Mouse (Mus musculus): ENCODE measurements around the gene Gm21680. TPM values are rescaled to one million over a fixed set of nuclear protein-coding genes. Genes with fewer than 3 reads are reported as not detected.
"Not testable (repeated sequence)": the region's sequence is repeated elsewhere in the genome, so short reads cannot be mapped to it uniquely, and the experiment has no call there.

Gene Gm21680
- not detected in 2 replicates for polyA plus RNA-seq (2012; rRNA removed)
- 0.12 and 0.18 TPM in 2 replicates for polyA plus RNA-seq (2014; fragmentation: Nextera tagmentation; extraction: Ambion mirVana)

DNA sequence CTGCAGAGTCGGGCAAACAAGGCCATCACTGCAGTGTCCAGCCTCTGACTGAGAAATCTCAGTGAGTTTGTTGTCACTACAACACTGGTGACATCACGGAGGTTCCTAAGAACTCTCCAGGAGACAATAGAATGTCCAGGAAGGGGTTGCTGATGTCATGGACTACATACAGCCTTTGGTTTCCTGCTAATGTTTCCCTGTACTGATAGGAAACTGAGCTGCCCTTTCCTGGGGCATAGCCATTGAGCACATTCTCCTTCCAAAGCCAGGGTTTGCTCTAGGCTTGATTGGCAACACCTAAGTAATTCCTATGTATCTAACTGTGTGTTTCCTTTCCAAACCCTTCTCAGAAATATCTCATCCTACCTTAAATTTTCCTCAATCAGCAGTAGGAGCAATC, at the start of gene Gm21680:
Gene Gm21680 (minus strand): TSS at position 101 of the 400 bp plus-strand sequence.
- WGBS: no CpG with 5 or more reads among the region's 2 CpGs
- not testable (repeated sequence) for H3K9me3 ChIP-seq (ENCODE audit: control insufficient read depth, low read length); H3K4me2 ChIP-seq (replicated peaks; ENCODE audit: low read depth, low read length, severe bottlenecking); H3K27me3 ChIP-seq (ENCODE audit: control insufficient read depth, insufficient read depth, low read length); H3K4me1 ChIP-seq (ENCODE audit: control insufficient read depth, insufficient read depth, low read length); ATAC-seq (ENCODE audit: low FRiP score, low read depth); DNase-seq (ENCODE audit: low spot score); H3K36me3 ChIP-seq (ENCODE audit: control insufficient read depth, insufficient read depth, low read length); H3K27ac ChIP-seq (replicated peaks; ENCODE audit: low read depth, low read length); H3K4me3 ChIP-seq (replicated peaks; ENCODE audit: low read length); H3K9ac ChIP-seq (ENCODE audit: low read depth, low read length, severe bottlenecking)

GRCm38 (mm10) chr5:26007697-26008096, 35.2 kb upstream of the Gm21680 start:
- ATAC-seq (ENCODE audit: low FRiP score, low read depth); H3K27me3 ChIP-seq (ENCODE audit: control insufficient read depth, insufficient read depth, low read length); H3K9ac ChIP-seq (ENCODE audit: low read depth, low read length, severe bottlenecking); H3K9me3 ChIP-seq (ENCODE audit: control insufficient read depth, low read length); H3K4me3 ChIP-seq (replicated peaks; ENCODE audit: low read length); DNase-seq (ENCODE audit: low spot score); H3K27ac ChIP-seq (replicated peaks; ENCODE audit: low read depth, low read length); H3K4me1 ChIP-seq (ENCODE audit: control insufficient read depth, insufficient read depth, low read length); H3K36me3 ChIP-seq (ENCODE audit: control insufficient read depth, insufficient read depth, low read length); H3K4me2 ChIP-seq (replicated peaks; ENCODE audit: low read depth, low read length, severe bottlenecking): not testable (repeated sequence)
- 65% methylated on average over 6 of the region's 7 CpGs for WGBS

DNA sequence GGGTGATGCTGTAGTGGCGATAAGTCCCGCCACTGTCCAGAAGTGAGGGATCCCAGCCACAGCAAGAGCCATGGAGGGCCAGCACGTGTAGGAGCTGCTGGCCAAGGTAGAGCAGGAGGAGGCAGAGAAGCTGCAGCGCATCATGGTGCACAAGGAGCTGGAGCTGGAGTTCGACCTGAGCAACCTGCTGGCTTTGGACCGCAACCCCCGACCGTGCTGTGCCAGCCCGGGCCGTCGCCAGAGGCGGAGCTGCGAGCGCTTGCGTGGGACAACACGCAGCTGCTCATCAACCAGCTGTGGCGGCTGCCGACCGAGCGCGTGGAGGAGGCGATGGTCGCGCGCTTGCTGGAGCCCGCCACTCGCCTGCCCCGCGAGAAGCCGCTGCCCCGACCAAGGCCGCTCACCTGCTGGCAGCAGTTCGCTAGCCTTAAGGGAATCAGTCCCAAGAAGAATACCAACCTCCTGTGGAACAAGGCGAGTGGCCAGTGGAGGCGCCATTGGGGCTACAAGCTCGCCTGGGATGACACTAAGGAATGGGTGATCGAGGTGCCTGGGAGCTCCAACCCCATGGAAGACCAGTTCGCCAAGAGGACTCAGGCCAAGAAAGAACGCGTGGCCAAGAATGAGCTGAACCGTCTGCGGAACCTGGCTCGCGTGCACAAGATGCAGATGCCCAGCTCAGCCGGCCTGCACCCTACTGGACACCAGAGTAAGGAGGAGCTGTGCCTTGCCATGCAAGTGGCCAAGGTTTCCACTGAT, 34.7 kb upstream of the Gm21680 start:
- 24% methylated on average over 41 of the region's 45 CpGs for WGBS
- ATAC-seq (ENCODE audit: low FRiP score, low read depth): peak; percentile 47
- DNase-seq (ENCODE audit: low spot score); H3K27me3 ChIP-seq (ENCODE audit: control insufficient read depth, insufficient read depth, low read length); H3K9ac ChIP-seq (ENCODE audit: low read depth, low read length, severe bottlenecking); H3K9me3 ChIP-seq (ENCODE audit: control insufficient read depth, low read length); H3K27ac ChIP-seq (replicated peaks; ENCODE audit: low read depth, low read length); H3K36me3 ChIP-seq (ENCODE audit: control insufficient read depth, insufficient read depth, low read length); H3K4me1 ChIP-seq (ENCODE audit: control insufficient read depth, insufficient read depth, low read length): not testable (repeated sequence)
- Histone ChIP-seq H3K4me3 (replicated peaks; ENCODE audit: low read length) (peak overlapping the region; percentile 10), H3K4me2 (replicated peaks; ENCODE audit: low read depth, low read length, severe bottlenecking) (peak overlapping the region; percentile 33)

DNA sequence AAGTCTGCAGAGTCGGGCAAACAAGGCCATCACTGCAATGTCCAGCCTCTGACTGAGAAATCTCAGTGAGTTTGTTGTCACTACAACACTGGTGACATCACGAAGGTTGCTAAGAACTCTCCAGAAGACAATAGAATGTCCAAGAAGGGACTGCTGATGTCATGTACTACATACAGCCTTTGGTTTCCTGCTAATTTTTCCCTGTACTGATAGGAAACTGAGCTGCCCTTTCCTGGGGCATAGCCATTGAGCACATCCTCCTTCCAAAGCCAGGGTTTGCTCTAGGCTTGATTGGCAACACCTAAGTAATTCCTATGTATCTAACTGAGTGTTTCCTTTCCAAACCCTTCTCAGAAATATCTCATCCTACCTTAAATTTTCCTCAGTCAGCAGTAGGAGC, 32.2 kb upstream of the Gm21680 start, which contains the start of gene Gm1979:
Gene Gm1979 (minus strand): TSS at position 101 of the 400 bp plus-strand sequence.
- H3K27me3 ChIP-seq (ENCODE audit: control insufficient read depth, insufficient read depth, low read length); H3K36me3 ChIP-seq (ENCODE audit: control insufficient read depth, insufficient read depth, low read length); DNase-seq (ENCODE audit: low spot score); H3K9me3 ChIP-seq (ENCODE audit: control insufficient read depth, low read length); H3K27ac ChIP-seq (replicated peaks; ENCODE audit: low read depth, low read length); H3K4me2 ChIP-seq (replicated peaks; ENCODE audit: low read depth, low read length, severe bottlenecking); H3K9ac ChIP-seq (ENCODE audit: low read depth, low read length, severe bottlenecking); ATAC-seq (ENCODE audit: low FRiP score, low read depth); H3K4me3 ChIP-seq (replicated peaks; ENCODE audit: low read length); H3K4me1 ChIP-seq (ENCODE audit: control insufficient read depth, insufficient read depth, low read length): not testable (repeated sequence)
- WGBS: 92% methylated on average over 1 of the region's 2 CpGs

DNA sequence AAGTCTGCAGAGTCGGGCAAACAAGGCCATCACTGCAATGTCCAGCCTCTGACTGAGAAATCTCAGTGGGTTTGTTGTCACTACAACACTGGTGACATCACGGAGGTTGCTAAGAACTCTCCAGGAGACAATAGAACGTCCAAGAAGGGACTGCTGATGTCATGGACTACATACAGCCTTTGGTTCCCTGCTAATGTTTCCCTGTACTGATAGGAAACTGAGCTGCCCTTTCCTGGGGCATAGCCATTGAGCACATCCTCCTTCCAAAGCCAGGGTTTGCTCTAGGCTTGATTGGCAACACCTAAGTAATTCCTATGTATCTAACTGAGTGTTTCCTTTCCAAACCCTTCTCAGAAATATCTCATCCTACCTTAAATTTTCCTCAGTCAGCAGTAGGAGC, 16.1 kb upstream of the Gm21680 start, which contains the start of gene Gm21698:
Gene Gm21698 (minus strand): TSS at position 101 of the 400 bp plus-strand sequence.
- not testable (repeated sequence) for H3K9me3 ChIP-seq (ENCODE audit: control insufficient read depth, low read length); H3K36me3 ChIP-seq (ENCODE audit: control insufficient read depth, insufficient read depth, low read length); H3K4me3 ChIP-seq (replicated peaks; ENCODE audit: low read length); H3K27ac ChIP-seq (replicated peaks; ENCODE audit: low read depth, low read length); DNase-seq (ENCODE audit: low spot score); H3K4me1 ChIP-seq (ENCODE audit: control insufficient read depth, insufficient read depth, low read length); ATAC-seq (ENCODE audit: low FRiP score, low read depth); H3K9ac ChIP-seq (ENCODE audit: low read depth, low read length, severe bottlenecking); H3K27me3 ChIP-seq (ENCODE audit: control insufficient read depth, insufficient read depth, low read length); H3K4me2 ChIP-seq (replicated peaks; ENCODE audit: low read depth, low read length, severe bottlenecking)
- WGBS: no CpG with 5 or more reads among the region's 3 CpGs

- H3K9me3 ChIP-seq (ENCODE audit: control insufficient read depth, low read length); H3K9ac ChIP-seq (ENCODE audit: low read depth, low read length, severe bottlenecking); H3K27me3 ChIP-seq (ENCODE audit: control insufficient read depth, insufficient read depth, low read length); H3K4me2 ChIP-seq (replicated peaks; ENCODE audit: low read depth, low read length, severe bottlenecking); H3K36me3 ChIP-seq (ENCODE audit: control insufficient read depth, insufficient read depth, low read length); DNase-seq (ENCODE audit: low spot score); ATAC-seq (ENCODE audit: low FRiP score, low read depth); H3K4me3 ChIP-seq (replicated peaks; ENCODE audit: low read length); H3K27ac ChIP-seq (replicated peaks; ENCODE audit: low read depth, low read length); H3K4me1 ChIP-seq (ENCODE audit: control insufficient read depth, insufficient read depth, low read length): not testable (repeated sequence)
- 61% methylated on average over 16 of the region's 17 CpGs for WGBS
Observed at GRCm38 (mm10) chr5:25957050-25957449, 15.4 kb downstream of the Gm21680 start.

DNA sequence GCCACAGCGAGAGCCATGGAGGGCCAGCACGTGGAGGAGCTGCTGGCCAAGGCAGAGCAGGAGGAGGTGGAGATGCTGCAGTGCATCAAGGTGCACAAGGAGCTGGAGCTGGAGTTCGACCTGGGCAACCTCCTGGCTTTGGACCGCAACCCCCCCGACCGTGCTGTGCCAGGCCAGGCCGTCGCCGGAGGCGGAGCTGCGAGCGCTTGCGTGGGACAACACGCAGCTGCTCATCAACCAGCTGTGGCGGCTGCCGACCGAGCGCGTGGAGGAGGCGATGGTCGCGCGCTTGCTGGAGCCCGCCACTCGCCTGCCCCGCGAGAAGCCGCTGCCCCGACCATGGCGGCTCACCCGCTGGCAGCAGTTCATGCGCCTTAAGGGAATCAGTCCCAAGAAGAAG, 15.9 kb downstream of the Gm21680 start:
- not testable (repeated sequence) for H3K9ac ChIP-seq (ENCODE audit: low read depth, low read length, severe bottlenecking); H3K4me2 ChIP-seq (replicated peaks; ENCODE audit: low read depth, low read length, severe bottlenecking); H3K36me3 ChIP-seq (ENCODE audit: control insufficient read depth, insufficient read depth, low read length); H3K4me1 ChIP-seq (ENCODE audit: control insufficient read depth, insufficient read depth, low read length); H3K27ac ChIP-seq (replicated peaks; ENCODE audit: low read depth, low read length); H3K9me3 ChIP-seq (ENCODE audit: control insufficient read depth, low read length); ATAC-seq (ENCODE audit: low FRiP score, low read depth); H3K4me3 ChIP-seq (replicated peaks; ENCODE audit: low read length); H3K27me3 ChIP-seq (ENCODE audit: control insufficient read depth, insufficient read depth, low read length)
- peak; percentile 2 for DNase-seq (ENCODE audit: low spot score)
- 31% methylated on average over 25 of the region's 32 CpGs for WGBS

- DNase-seq (ENCODE audit: low spot score); H3K36me3 ChIP-seq (ENCODE audit: control insufficient read depth, insufficient read depth, low read length); ATAC-seq (ENCODE audit: low FRiP score, low read depth); H3K4me1 ChIP-seq (ENCODE audit: control insufficient read depth, insufficient read depth, low read length); H3K9ac ChIP-seq (ENCODE audit: low read depth, low read length, severe bottlenecking); H3K27ac ChIP-seq (replicated peaks; ENCODE audit: low read depth, low read length); H3K9me3 ChIP-seq (ENCODE audit: control insufficient read depth, low read length); H3K27me3 ChIP-seq (ENCODE audit: control insufficient read depth, insufficient read depth, low read length); H3K4me2 ChIP-seq (replicated peaks; ENCODE audit: low read depth, low read length, severe bottlenecking); H3K4me3 ChIP-seq (replicated peaks; ENCODE audit: low read length): not testable (repeated sequence)
- WGBS: 68% methylated on average over 2 of the region's 2 CpGs
Observed at GRCm38 (mm10) chr5:25954317-25954716, 18.1 kb downstream of the Gm21680 start, which contains the start of gene Gm21671. TSS of gene Gm21671 (minus strand) at chr5:25954417.

All from limb, embryonic 14.5 days (tissue).